In genomic region chr11:118161240-118161639, GRCm38 (mm10) we compare ENCODE assay signal across 13 mouse cellular contexts. TPM values are rescaled to one million over a fixed set of nuclear protein-coding genes. Genes with fewer than 3 reads are reported as not detected.
DNase-seq lines count a peak whose midpoint lies in the region; ATAC-seq lines count a peak whose summit lies in the region.
"Had no signal": no experiment of that assay in that cellular context is flagged by ENCODE, and none has a peak within 500 bp of the region (broad histone marks: within the 10 kb centered on the region; RNA-seq: fewer than 3 reads in every experiment).

No protein-coding gene starts in this region.

- no peaks in the 10 kb centered on the region for H3K4me1 ChIP-seq in forebrain, embryonic 14.5 days (ENCODE audit: control insufficient read depth, insufficient read depth, low read length)
- H3K4me1 ChIP-seq in forebrain, embryonic 15.5 days, result no peaks in the 10 kb centered on the region
- peaks cover 8% of the 10 kb centered on the region; the same call in 1 of the 2 replicates for H3K4me1 ChIP-seq in hindbrain, embryonic 12.5 days
- peaks cover 11% of the 10 kb centered on the region; the same call in 1 of the 2 replicates for H3K4me1 ChIP-seq in hindbrain, embryonic 13.5 days (replicated peaks)
- peaks cover 6% of the 10 kb centered on the region; the same call in 1 of the 2 replicates for H3K4me1 ChIP-seq in liver, embryonic 13.5 days (replicated peaks)
- H3K4me1 ChIP-seq in liver, embryonic 11.5 days (replicated peaks; ENCODE audit: control insufficient read depth, insufficient read depth, low read length), result 0 out of 2 replicates have a peak, but pooled peaks cover 5% of the 10 kb centered on the region
- H3K4me1 ChIP-seq in limb, embryonic 15.5 days, result peaks cover 33% of the 10 kb centered on the region

- 0 out of 2 replicates have a peak overlapping the region, but pooled peaks have one; percentile 27 for H3K27ac ChIP-seq in forebrain, embryonic 14.5 days (ENCODE audit: low read depth, low read length)
- no peak overlapping the region for H3K27ac ChIP-seq in forebrain, embryonic 15.5 days (replicated peaks)
- H3K27ac ChIP-seq in hindbrain, embryonic 12.5 days, result no peak overlapping the region
- H3K27ac ChIP-seq in hindbrain, embryonic 13.5 days, result no peak overlapping the region
- no peak overlapping the region for H3K27ac ChIP-seq in liver, embryonic 13.5 days
- H3K27ac ChIP-seq in liver, embryonic 11.5 days (ENCODE audit: low read depth, low read length), result no peak overlapping the region
- H3K27ac ChIP-seq in limb, embryonic 15.5 days, result peak overlapping the region; percentile 28; the same call in 1 of the 2 replicates

- H3K9me3 ChIP-seq in forebrain, embryonic 14.5 days (replicated peaks; ENCODE audit: control insufficient read depth, low read length), result no peaks in the 10 kb centered on the region
- H3K9me3 ChIP-seq in forebrain, embryonic 15.5 days, result no peaks in the 10 kb centered on the region
- H3K9me3 ChIP-seq in hindbrain, embryonic 12.5 days (replicated peaks), result no peaks in the 10 kb centered on the region
- no peaks in the 10 kb centered on the region for H3K9me3 ChIP-seq in hindbrain, embryonic 13.5 days
- no peaks in the 10 kb centered on the region for H3K9me3 ChIP-seq in liver, embryonic 13.5 days (replicated peaks)
- H3K9me3 ChIP-seq in liver, embryonic 11.5 days (ENCODE audit: control insufficient read depth, low read length), result no peaks in the 10 kb centered on the region
- H3K9me3 ChIP-seq in limb, embryonic 15.5 days, result no peaks in the 10 kb centered on the region

- no peak overlapping the region for H3K9ac ChIP-seq in forebrain, embryonic 14.5 days (ENCODE audit: low read length)
- H3K9ac ChIP-seq in forebrain, embryonic 15.5 days (replicated peaks), result no peak overlapping the region
- H3K9ac ChIP-seq in hindbrain, embryonic 12.5 days, result no peak overlapping the region
- H3K9ac ChIP-seq in hindbrain, embryonic 13.5 days, result no peak overlapping the region
- no peak overlapping the region for H3K9ac ChIP-seq in liver, embryonic 13.5 days
- no peak overlapping the region; the same call in 1 of the 2 replicates for H3K9ac ChIP-seq in liver, embryonic 11.5 days (ENCODE audit: low read depth, low read length)
- no peak overlapping the region for H3K9ac ChIP-seq in limb, embryonic 15.5 days

- no peak overlapping the region for H3K4me2 ChIP-seq in forebrain, embryonic 14.5 days (ENCODE audit: low read length)
- no peak overlapping the region for H3K4me2 ChIP-seq in forebrain, embryonic 15.5 days (replicated peaks)
- H3K4me2 ChIP-seq in hindbrain, embryonic 12.5 days (replicated peaks), result no peak overlapping the region
- H3K4me2 ChIP-seq in hindbrain, embryonic 13.5 days, result no peak overlapping the region
- no peak overlapping the region for H3K4me2 ChIP-seq in liver, embryonic 13.5 days
- H3K4me2 ChIP-seq in liver, embryonic 11.5 days, result no peak overlapping the region
- H3K4me2 ChIP-seq in limb, embryonic 15.5 days, result no peak overlapping the region

- H3K4me3 ChIP-seq in forebrain, embryonic 14.5 days (ENCODE audit: low read depth, low read length), result no peak overlapping the region
- H3K4me3 ChIP-seq in forebrain, embryonic 15.5 days, result no peak overlapping the region
- no peak overlapping the region for H3K4me3 ChIP-seq in hindbrain, embryonic 12.5 days
- H3K4me3 ChIP-seq in hindbrain, embryonic 13.5 days, result no peak overlapping the region
- no peak overlapping the region for H3K4me3 ChIP-seq in liver, embryonic 13.5 days (replicated peaks)
- H3K4me3 ChIP-seq in liver, embryonic 11.5 days (ENCODE audit: low read depth, low read length), result no peak overlapping the region
- no peak overlapping the region for H3K4me3 ChIP-seq in limb, embryonic 15.5 days
- H3K4me3 ChIP-seq: erythroblast, embryonic 14.5 days had no signal

- no peak for ATAC-seq in forebrain, embryonic 14.5 days
- no peak for ATAC-seq in forebrain, embryonic 15.5 days (replicated peaks)
- 0 out of 2 replicates have a peak, but pooled peaks have one; percentile 29 for ATAC-seq in hindbrain, embryonic 12.5 days (ENCODE audit: low FRiP score)
- ATAC-seq in hindbrain, embryonic 13.5 days (ENCODE audit: low FRiP score), result no peak
- peak; percentile 59 for ATAC-seq in liver, embryonic 13.5 days (ENCODE audit: low read depth)
- no peak for ATAC-seq in liver, embryonic 11.5 days (replicated peaks; ENCODE audit: low FRiP score)
- ATAC-seq in limb, embryonic 15.5 days (ENCODE audit: insufficient number of reproducible peaks, low FRiP score, low TSS enrichment, low read depth), result no peak

- no peak for DNase-seq in forebrain, embryonic 14.5 days (ENCODE audit: low spot score)
- DNase-seq in liver, embryonic 13.5 days, result no peak
- no peak for DNase-seq in liver, embryonic 11.5 days (ENCODE audit: low spot score)
- no peak for DNase-seq in T-cell, adult 2 months (ENCODE audit: low spot score)
- DNase-seq: cerebellum, adult 11-12 months; kidney, postnatal 36 days; lung, adult 18-20 months; thymus, postnatal 4 days had no signal

- WGBS in forebrain, embryonic 14.5 days, result 81% methylated on average over 6 of the region's 6 CpGs
- 85% methylated on average over 6 of the region's 6 CpGs for WGBS in forebrain, embryonic 15.5 days
- 78% methylated on average over 6 of the region's 6 CpGs for WGBS in hindbrain, embryonic 12.5 days
- WGBS in hindbrain, embryonic 13.5 days, result 83% methylated on average over 6 of the region's 6 CpGs
- WGBS in liver, embryonic 13.5 days (ENCODE audit: insufficient replicate concordance), result 49% methylated on average over 6 of the region's 6 CpGs
- 68% methylated on average over 6 of the region's 6 CpGs for WGBS in liver, embryonic 11.5 days
- 65% methylated on average over 6 of the region's 6 CpGs for WGBS in limb, embryonic 15.5 days

- H3K27me3 ChIP-seq in forebrain, embryonic 14.5 days (replicated peaks; ENCODE audit: control insufficient read depth, insufficient read depth, low read length), result no peaks in the 10 kb centered on the region
- no peaks in the 10 kb centered on the region for H3K27me3 ChIP-seq in forebrain, embryonic 15.5 days
- H3K27me3 ChIP-seq in hindbrain, embryonic 12.5 days, result no peaks in the 10 kb centered on the region
- no peaks in the 10 kb centered on the region for H3K27me3 ChIP-seq in hindbrain, embryonic 13.5 days
- H3K27me3 ChIP-seq in liver, embryonic 13.5 days, result no peaks in the 10 kb centered on the region
- no peaks in the 10 kb centered on the region for H3K27me3 ChIP-seq in liver, embryonic 11.5 days (replicated peaks; ENCODE audit: control insufficient read depth, insufficient read depth, low read length)
- no peaks in the 10 kb centered on the region for H3K27me3 ChIP-seq in limb, embryonic 15.5 days

- H3K36me3 ChIP-seq in forebrain, embryonic 14.5 days (ENCODE audit: control insufficient read depth, insufficient read depth, low read length), result peaks cover 26% of the 10 kb centered on the region
- H3K36me3 ChIP-seq in forebrain, embryonic 15.5 days, result peaks cover 28% of the 10 kb centered on the region; the same call in 1 of the 2 replicates
- H3K36me3 ChIP-seq in hindbrain, embryonic 12.5 days, result peaks cover 21% of the 10 kb centered on the region
- peaks cover 32% of the 10 kb centered on the region for H3K36me3 ChIP-seq in hindbrain, embryonic 13.5 days
- H3K36me3 ChIP-seq in liver, embryonic 13.5 days, result peaks cover 2% of the 10 kb centered on the region; the same call in 1 of the 2 replicates
- H3K36me3 ChIP-seq in liver, embryonic 11.5 days (ENCODE audit: control insufficient read depth, insufficient read depth, low read length), result no peaks in the 10 kb centered on the region; the same call in 1 of the 2 replicates
- peaks cover 19% of the 10 kb centered on the region for H3K36me3 ChIP-seq in limb, embryonic 15.5 days

RNA-seq across cellular contexts. Expression of gene Dnah17, which starts 30.8 kb away (rescaled TPM):
- polyA plus RNA-seq in forebrain, embryonic 14.5 days (2014; fragmentation: Nextera tagmentation; extraction: Ambion mirVana), result 0.08 and 0.14 TPM in 2 replicates
- polyA plus RNA-seq in forebrain, embryonic 15.5 days (2015; fragmentation: Nextera tagmentation; extraction: Ambion mirVana), result 0.27 TPM in 2 replicates
- polyA plus RNA-seq in hindbrain, embryonic 12.5 days (2016; fragmentation: Nextera tagmentation; extraction: Ambion mirVana), result 0.27 and 0.38 TPM in 2 replicates
- 0.30 and 0.32 TPM in 2 replicates for polyA plus RNA-seq in hindbrain, embryonic 13.5 days (2015; fragmentation: Nextera tagmentation; extraction: Ambion mirVana)
- 0.07 and 0.10 TPM in 2 replicates for polyA plus RNA-seq in liver, embryonic 13.5 days (2015; fragmentation: Nextera tagmentation; extraction: Ambion mirVana)
- polyA plus RNA-seq in liver, embryonic 11.5 days (2014; fragmentation: Nextera tagmentation; extraction: Ambion mirVana), result 0.09 and 0.11 TPM in 2 replicates
- 0.12 and 0.15 TPM in 2 replicates for polyA plus RNA-seq in limb, embryonic 15.5 days (2015; fragmentation: Nextera tagmentation; extraction: Ambion mirVana)
- polyA plus RNA-seq: erythroblast, embryonic 14.5 days had no signal

Comparison
In these comparisons a context has a peak if more than half of its experiments do, and no peak if none do; other contexts are left out.
1. ATAC-seq: peak in hindbrain, embryonic 12.5 days (single experiment) and liver, embryonic 13.5 days (single experiment); none in forebrain, embryonic 14.5 days (single experiment), forebrain, embryonic 15.5 days (single experiment), hindbrain, embryonic 13.5 days (single experiment), liver, embryonic 11.5 days (single experiment) and limb, embryonic 15.5 days (single experiment).
2. H3K27ac ChIP-seq: peak in forebrain, embryonic 14.5 days (single experiment) and limb, embryonic 15.5 days (single experiment); none in forebrain, embryonic 15.5 days (single experiment), hindbrain, embryonic 12.5 days (single experiment), hindbrain, embryonic 13.5 days (single experiment), liver, embryonic 13.5 days (single experiment) and liver, embryonic 11.5 days (single experiment).